Mouse (Mus musculus) adrenal gland, postnatal 10 days (tissue): ENCODE data around the gene Mcpt8. TPM values are rescaled to one million over a fixed set of nuclear protein-coding genes. Genes with fewer than 3 reads are reported as not detected.
"Not testable (repeated sequence)": the region's sequence is repeated elsewhere in the genome, so short reads cannot be mapped to it uniquely, and the experiment has no call there.

Experiments used
- DNase-seq: peaks from one replicate; pipeline ENCODE4 v3.0.0; 2021; ENCODE audit warnings: mixed read lengths
- long read RNA-seq, 2 experiments: library from polyadenylated mRNA; stranded (forward); transcript quantifications; one replicate each; pipeline ENCODE4 v2.0.0; 2021
- total RNA-seq, 2 experiments: library from RNA; stranded (reverse); gene quantifications; 2 replicates each; pipeline ENCODE4 v1.2.3; 2021

Gene Mcpt8
- total RNA-seq, result under 1 TPM; 0.66 to 0.97 TPM
- long read RNA-seq, experiment 1, result 0 reads
- long read RNA-seq, experiment 2, result 0 reads

- DNase-seq, result no peak
Observed at GRCm38 (mm10) chr14:56085167-56085566, at the start of gene Mcpt8. Mcpt8 (minus strand) TSS chr14:56085273.

GRCm38 (mm10) chr14:56133675-56134074 is 48.6 kb upstream of the Mcpt8 start:
- DNase-seq, result not testable (repeated sequence)

GRCm38 (mm10) chr14:56132508-56132907 is 47.4 kb upstream of the Mcpt8 start, which contains the start of gene Gzmd:
Gzmd (minus strand) TSS chr14:56132608.
- DNase-seq, result not testable (repeated sequence)

DNA sequence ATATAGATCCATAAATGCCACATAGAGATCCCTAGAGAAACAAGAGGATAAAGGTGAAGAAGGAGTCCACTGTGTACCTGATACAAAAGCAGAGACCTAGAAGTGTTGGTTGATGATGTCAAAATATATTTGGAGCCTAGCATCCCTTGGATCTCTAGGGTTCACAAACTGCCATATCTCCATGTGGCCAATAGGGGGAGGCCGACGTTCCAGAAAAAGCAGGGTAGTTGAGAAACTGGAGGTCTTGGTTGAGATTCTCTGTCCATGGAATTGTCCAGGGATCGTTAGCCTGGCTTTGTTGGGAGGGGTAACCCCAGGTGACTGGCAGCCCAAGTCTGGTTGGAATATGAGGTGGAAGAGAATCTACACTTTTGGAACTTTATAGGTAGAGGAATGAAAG is 43.3 kb upstream of the Mcpt8 start:
- no peak for DNase-seq

DNA sequence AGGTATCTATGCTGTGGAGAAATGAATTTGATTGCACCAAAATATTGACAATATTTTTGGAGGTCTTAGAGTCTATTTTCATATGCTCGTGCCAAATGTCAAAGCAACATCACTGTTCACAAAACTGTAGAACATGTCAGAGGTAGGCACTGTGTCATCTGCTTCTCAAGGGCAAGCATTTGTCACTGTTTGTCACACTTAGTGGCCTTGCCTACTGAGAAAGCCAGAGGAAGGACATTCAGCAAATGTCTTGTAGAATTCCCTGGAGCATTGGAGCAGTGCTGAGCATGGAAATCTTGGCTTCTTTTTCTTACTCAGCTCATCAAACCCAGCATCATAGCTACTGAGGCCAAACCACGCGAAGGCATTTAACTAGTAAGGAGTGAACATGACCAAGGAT is 38.4 kb upstream of the Mcpt8 start:
- peak; percentile 19 for DNase-seq

DNA sequence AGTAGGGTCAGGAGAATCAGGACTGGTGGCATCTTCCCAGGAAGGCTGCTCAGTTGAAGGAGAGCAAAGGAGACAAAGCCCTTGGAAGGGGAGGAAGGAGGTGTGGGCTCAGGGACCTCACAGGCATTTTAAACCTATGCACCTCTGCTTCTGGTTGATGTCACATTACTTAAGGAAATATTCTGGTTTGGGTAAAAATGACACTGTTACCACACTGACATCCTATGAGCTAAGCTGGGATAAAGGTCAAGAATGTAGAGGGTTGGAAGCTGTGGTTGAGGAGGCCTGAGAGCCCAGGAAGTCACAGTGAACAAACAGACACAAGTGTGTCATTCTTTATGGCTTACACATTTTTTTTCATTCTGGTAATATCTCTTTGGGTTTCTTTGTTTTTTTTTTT is 35.5 kb upstream of the Mcpt8 start, which contains the start of gene Gzme:
Gzme (minus strand) TSS at position 101 of the 400 bp plus-strand sequence.
- no peak for DNase-seq

DNA sequence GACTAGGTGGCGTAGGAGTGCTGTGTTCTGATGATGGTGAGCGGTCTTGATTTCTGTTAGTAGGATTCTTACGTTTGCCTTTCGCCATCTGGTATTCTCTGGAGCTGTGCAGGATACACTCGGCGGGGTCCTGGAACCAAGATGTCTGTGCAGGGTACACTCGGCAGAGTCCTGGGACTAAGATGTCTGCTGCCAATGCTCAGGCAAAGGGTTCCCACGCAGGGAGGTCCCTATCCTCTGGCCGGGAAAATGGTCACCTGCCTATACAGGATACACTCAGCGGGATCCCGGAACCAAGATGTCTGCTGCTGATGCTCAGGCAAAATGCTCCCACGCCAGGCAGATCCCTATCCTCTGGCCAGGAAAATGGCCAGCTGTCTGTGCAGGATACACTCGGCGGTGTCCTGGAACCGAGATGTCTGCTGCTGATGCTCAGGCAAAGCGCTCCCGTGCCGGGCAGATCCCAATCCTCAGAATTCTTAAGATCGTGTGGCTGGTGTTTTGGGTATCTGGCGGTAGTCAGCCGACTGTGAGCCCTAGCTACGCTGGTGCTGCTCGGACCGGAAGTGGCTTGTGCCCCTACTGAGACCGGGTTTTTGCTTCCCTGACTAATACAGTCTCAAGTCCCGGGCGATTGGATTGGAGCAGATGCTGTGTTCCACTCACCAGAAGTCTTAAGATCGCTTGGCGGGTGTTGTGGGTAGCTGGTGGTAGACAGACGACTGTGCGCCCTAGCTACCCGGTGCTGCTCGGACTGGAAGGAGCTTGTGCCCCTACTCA is 30.6 kb upstream of the Mcpt8 start:
- not testable (repeated sequence) for DNase-seq

GRCm38 (mm10) chr14:56105447-56106180 is 20.5 kb upstream of the Mcpt8 start:
- DNase-seq, result no peak

- DNase-seq, result no peak
Observed at GRCm38 (mm10) chr14:56105016-56105415, 19.9 kb upstream of the Mcpt8 start.

DNA sequence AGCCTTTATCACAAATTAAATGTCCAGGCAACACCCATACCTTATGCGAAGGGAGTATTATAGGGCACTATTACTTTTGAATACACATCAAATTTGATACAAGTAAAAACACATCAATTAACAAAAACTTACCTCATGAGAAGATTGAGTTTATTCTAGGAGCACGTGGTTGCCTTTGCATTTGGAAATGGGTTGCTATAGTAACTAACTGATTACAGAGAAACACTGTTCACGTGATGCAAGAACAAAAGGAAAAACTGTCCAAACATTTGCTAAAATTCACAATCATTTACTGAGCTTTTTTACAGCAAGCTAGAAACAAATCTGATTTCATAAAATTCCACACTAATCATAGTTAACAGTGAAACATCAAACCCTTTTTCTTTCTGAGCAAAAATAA is 18.4 kb upstream of the Mcpt8 start:
- DNase-seq, result no peak

- DNase-seq, result no peak
Observed at GRCm38 (mm10) chr14:56102386-56102785, 17.3 kb upstream of the Mcpt8 start, which contains the start of gene Ctsg. Ctsg (minus strand) TSS chr14:56102574.

DNA sequence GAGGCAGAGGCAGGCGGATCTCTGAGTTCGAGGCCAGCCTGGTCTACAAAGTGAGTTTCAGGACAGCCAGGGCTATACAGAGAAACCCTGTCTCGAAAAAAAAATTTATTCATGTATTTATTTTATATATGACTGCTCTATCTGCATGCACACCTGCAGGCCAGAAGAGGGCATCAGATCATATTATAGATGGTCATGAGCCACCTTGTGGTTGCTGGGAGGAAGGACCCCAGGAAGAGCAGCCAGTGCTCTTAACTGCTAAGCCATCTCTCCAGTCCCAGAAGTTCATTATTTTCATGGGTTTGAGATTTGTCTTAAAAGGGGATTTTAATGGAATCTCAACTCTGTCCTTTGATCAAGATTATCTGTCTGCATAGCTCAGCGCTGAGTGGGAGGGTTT is 13.9 kb upstream of the Mcpt8 start:
- DNase-seq, result peak; percentile 11

DNA sequence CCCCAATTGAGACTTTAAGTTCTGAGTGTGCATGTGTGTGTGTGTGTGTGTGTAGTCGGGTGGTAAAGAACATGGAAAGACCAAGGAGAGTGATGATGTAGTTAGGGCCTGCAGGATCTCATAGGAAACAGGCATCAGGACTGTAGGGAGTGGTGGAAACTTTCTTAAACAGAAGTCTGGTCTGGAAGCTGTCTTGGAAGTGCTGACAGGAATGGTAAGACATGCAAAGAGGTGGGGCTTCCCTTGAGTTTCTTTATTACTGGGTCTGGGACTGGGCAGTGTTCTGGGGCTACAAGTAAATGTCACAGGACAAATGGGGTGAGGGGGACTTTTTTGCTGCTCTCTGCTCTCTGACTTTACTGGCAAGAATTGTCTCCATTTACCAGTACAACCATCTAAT is 12.5 kb upstream of the Mcpt8 start:
- DNase-seq, result no peak

DNA sequence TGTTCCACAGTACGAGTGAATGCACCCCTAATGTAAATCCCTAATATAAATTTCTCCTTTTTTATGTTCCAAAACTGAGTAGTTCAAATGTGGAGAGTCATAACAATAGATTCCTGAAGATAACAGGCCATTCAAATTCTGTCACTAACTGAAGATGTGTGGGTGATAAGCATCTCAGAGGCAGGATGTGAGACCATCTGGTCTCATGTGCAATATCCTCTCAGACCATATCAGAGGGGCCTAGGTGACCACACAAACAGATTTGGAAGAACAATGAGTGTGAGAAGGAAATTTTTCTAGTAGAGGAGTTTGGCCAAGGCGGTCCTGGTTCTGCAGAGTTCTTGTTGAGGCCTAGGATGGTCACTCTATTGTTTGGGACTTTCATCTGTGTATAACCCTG is 8.3 kb upstream of the Mcpt8 start:
- DNase-seq, result no peak

DNA sequence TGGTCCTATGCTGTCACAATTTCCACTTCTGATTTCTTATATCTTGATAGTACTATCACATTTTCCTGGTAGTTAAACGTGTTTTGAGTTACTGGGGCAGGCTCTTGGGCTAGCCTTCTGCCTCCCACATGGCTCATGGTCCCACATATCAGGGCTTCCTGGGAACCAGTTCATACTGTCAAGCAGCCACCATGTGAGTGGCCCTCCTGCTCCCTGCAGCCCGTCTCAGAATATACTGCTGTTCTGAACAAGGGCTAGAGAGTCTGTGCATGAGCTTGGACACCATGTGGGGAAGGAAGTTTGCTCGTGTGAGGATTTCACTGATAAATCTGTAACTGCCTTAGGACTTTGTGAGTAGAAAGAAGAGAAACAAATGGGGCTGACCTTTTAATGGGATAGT is 1.6 kb upstream of the Mcpt8 start:
- DNase-seq, result no peak

DNA sequence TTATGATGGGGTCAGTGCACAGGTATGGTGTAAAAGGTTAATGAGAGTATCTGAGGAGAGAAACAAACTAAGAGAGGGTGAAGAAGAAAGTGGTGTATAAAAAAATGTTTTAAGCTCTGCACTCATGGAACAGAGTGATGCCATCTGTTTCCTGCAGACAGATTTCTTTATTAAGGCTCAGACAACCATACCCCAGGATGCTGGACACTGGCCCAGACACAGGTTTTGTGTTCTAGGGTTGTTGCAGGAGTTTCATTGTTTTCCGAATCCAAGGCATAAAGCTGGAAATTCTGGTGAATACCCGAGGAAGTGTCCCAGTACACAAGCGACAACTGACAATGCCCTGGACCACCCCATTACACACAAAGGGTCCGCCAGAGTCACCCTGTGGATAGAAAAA is 3.1 kb downstream of the Mcpt8 start:
- DNase-seq, result no peak

DNA sequence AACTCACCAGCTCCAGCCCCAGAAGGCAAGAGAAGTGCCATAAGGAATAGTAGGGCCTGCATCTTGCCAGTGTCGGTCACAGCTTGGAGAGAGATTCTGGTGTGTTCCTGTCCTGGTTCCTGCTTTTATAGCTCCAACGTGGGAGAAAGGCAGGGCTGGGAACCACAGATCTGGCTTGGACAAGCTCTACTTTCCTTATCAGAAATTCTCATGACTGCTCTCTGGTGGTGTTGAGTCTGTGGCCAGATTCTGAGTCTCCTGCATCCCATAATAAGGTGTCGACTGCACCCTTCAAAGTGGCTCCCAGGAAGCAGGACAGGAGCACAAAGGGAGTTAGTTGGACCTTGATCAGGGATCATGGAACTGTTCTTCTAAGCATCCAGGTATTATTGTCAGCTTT is 22.9 kb downstream of the Mcpt8 start, which contains the start of gene Mcpt4:
Mcpt4 (minus strand) TSS at position 101 of the 400 bp plus-strand sequence.
- not testable (repeated sequence) for DNase-seq

DNA sequence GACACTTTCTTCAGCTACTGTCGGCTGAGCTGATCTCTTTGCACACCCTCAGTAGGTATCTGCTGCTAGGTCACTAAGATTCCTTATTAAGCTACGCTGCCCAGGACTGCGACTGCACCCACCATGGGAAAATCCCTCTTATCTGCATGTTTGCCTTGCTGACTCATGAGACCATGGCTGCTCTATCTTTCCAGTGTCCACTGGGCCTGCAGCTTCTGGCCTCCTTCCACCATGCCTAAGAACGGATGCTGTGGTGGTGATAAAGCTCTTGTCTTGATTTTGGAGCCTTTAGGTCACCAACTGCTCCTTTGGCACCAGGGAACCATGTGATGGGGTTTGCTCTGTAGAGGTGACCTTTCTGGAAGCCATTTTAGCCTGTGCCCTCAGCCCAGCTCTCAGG is 27.4 kb downstream of the Mcpt8 start:
- no peak for DNase-seq

GRCm38 (mm10) chr14:56055408-56055807 is 29.7 kb downstream of the Mcpt8 start:
- no peak for DNase-seq

- DNase-seq, result not testable (repeated sequence)
Observed at GRCm38 (mm10) chr14:56041792-56042191, 43.3 kb downstream of the Mcpt8 start, which contains the start of gene Mcpt2. Mcpt2 (plus strand) TSS chr14:56042041.

GRCm38 (mm10) chr14:56034433-56034832 is 50.6 kb downstream of the Mcpt8 start:
- no peak for DNase-seq
